Mouse (Mus musculus) olfactory bulb, adult 2 months (tissue): Measurements from ENCODE around the gene P2rx3. TPM values are rescaled to one million over a fixed set of nuclear protein-coding genes. Genes with fewer than 3 reads are reported as not detected.

Source experiments
- H3K27ac ChIP-seq: fragments of 200-500 bp; 2 replicates; pipeline ENCODE4 v1.5.1; 2012; ENCODE audit warnings: low read depth, low read length; ENCODE audit not compliant: insufficient read depth
- H3K4me1 ChIP-seq: fragments of 200-500 bp; 2 replicates; pipeline ENCODE4 v1.6.1; 2012; ENCODE audit warnings: low read length; ENCODE audit not compliant: control insufficient read depth, insufficient read depth
- H3K4me3 ChIP-seq: fragments of 200-500 bp; 2 replicates; pipeline ENCODE4 v1.5.1; 2012; ENCODE audit warnings: mild to moderate bottlenecking, low read depth, low read length, moderate library complexity; ENCODE audit not compliant: insufficient read depth
- CTCF ChIP-seq: fragments of 200-500 bp; IDR thresholded peaks from 2 replicates; pipeline ENCODE4 v1.5.1; 2012; ENCODE audit warnings: low read depth, mild to moderate bottlenecking, low read length, moderate library complexity; ENCODE audit not compliant: insufficient read depth
- POLR2A ChIP-seq: fragments of 200-500 bp; IDR thresholded peaks from 2 replicates; pipeline ENCODE4 v1.6.1; 2012; ENCODE audit warnings: mild to moderate bottlenecking, low read depth, low read length, moderate library complexity; ENCODE audit not compliant: insufficient read depth
- WGBS: fragments of 180-500 bp; shearing (Covaris S2); methylation state at CpG from one replicate; pipeline ENCODE4 v1.1.7; 2018; 5-methylcytosine and 5-hydroxymethylcytosine counted together
- polyA plus RNA-seq: library from polyadenylated mRNA; stranded (reverse); fragments of >200 nt; gene quantifications from 2 replicates; pipeline ENCODE4 v1.2.4, GENCODE M21; 2012; ENCODE audit warnings: low replicate concordance; ENCODE audit not compliant: missing spikeins, insufficient read depth, insufficient read length

P2rx3 gene
- polyA plus RNA-seq = not detected in 2 replicates

DNA sequence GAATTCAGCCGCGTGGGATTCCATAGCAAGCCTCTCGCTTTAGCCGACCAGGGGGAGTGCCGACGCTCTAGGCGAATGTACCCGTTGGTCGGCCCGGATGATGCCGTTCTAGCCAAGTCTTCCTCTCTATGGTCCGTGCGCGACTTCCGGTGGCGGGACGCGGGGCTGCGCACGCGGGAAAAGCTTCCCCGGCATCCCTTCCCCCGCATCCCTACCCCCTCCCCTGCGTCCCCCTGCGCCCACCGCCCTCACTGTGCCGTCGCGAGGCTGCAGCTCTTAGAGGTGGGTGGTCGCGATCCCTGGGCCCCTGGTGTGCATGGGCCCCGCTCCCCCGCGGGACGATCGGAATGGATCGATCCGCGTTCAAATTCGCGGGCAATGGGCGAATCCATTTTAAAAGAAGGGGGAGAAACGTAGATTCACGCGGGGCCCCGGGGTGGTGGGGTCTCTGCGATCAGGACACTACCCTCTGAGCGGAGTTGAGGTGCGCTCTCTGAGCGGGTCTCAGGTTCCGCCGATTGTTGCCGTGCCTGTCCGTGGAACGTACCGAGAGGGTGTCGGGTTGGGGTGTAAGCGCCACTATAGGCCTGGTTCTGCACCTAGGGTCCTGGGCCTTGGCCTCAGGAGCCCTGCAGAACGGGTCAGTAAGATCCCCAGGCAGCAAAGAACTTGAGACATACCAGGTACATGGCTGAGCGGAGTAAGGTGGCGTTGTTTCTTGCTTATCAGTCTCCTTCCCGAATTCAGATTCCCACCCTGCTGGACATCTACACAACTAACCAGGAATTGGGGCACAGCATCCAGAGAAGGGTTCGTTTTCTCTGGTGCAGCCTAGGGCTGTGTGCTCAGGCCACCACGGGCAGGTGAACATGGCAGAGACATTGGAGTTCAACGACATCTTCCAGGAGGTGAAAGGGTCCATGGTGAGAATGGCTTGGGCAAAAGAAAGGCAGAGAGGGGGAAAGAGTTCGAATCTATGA is at the start of gene P2rx3, which contains the start of gene Ssrp1:
TSS of gene P2rx3 (minus strand) at position 416 of the 980 bp plus-strand sequence.
TSS of gene Ssrp1 (plus strand) at position 188 of the 980 bp plus-strand sequence.
- under 1% methylated on average over 66 of the region's 66 CpGs for WGBS
- TF ChIP-seq CTCF (no peak), POLR2A (peak; percentile 50)
- peak within 1 kb of the TSS; percentile 45 for H3K27ac ChIP-seq
- H3K4me3 ChIP-seq = peak within 1 kb of the TSS; percentile 85
- H3K4me1 ChIP-seq = peaks cover 3% of the 10 kb centered on the region

DNA sequence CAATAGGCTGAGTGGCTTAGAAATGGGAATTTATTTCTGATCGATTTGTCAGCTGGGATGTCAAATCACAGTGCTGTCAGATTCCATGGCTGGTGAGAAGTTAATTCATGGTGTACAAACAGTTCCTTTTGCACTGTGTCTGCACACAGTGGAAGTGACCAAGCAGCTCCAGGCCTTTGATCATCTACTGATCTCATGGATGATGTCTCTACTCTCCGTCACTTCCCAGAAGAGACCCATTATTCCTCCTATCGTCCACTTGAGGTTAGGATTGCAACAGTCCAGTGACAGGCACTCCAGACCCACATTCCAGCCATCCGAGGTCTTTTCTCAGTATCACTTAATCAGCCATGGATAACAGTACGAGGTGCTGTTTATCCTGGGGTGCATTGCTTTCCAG is 36.5 kb upstream of the P2rx3 start:
- H3K27ac ChIP-seq = no peak overlapping the region
- TF ChIP-seq CTCF (no peak), POLR2A (no peak)
- no peak overlapping the region for H3K4me3 ChIP-seq
- 91% methylated on average over 5 of the region's 5 CpGs for WGBS
- no peaks in the 10 kb centered on the region for H3K4me1 ChIP-seq

DNA sequence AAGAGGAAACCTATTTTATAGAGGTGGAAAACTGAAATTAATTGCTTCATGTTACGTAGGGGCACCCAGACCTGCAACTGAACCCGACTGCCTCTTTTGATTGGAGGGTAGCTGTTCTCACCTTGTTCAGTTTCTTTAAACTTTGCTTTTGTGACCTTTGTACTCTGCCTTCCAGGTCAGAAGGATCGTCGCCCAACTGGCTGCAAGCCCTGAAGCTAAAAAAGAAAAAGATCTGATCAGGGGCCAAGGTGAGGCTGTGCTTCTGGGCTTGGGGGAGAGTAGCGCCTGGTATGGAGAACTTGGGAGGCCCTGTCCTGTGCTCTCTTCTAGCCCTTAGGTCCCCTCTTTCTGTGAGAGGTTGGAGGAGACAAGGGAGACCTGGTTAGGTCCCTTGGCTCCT is 34.7 kb upstream of the P2rx3 start:
- Histone ChIP-seq H3K4me1 (peaks cover 4% of the 10 kb centered on the region; the same call in 1 of the 2 replicates), H3K4me3 (no peak overlapping the region), H3K27ac (no peak overlapping the region)
- TF ChIP-seq CTCF = no peak
- TF ChIP-seq POLR2A = no peak
- WGBS = 93% methylated on average over 5 of the region's 5 CpGs

DNA sequence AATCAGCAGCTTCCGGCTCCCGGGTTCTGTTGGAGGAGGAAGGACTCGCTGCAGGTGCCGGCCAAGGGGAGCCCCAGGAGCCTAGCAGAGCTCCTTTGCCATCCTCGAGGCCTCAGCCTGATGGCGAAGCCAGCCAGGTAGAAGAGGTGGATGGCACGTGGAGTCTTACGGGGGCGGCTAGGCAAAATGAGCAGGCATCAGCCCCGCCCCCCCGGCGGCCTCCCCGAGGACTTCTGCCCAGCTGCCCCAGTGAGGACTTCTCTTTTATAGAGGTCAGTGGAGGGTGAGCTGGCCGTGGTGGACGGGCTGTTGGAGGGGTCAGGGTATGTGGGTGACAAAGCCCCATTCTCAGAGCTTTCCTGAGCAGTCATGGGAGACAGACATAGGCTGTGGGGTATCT is 32.8 kb upstream of the P2rx3 start:
- Histone ChIP-seq H3K4me3 (no peak overlapping the region), H3K27ac (no peak overlapping the region), H3K4me1 (peaks cover 9% of the 10 kb centered on the region)
- WGBS = 78% methylated on average over 15 of the region's 15 CpGs
- TF ChIP-seq POLR2A = no peak
- TF ChIP-seq CTCF = no peak

DNA sequence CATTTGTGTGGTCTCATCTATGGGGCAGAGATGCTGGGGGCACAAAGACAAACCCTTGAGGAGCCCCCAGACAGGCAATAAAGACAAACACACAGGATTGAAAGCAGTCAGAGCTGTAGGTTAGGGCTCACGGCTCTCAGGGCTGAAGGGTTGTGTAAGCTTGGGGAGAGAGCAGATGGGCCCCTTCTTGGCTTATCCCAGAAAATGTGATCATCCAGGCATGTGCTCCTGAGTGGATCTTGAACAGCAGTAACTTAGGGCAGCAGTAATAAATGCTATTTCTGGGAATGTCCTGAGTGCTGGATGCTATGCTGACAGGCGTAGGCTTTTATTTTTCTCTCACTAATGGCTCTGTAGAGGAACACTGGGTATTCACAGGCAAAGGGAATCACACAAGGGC is 31.4 kb upstream of the P2rx3 start:
- Histone ChIP-seq H3K27ac (no peak overlapping the region), H3K4me1 (peaks cover 10% of the 10 kb centered on the region), H3K4me3 (no peak overlapping the region)
- TF ChIP-seq CTCF (no peak), POLR2A (no peak)
- WGBS = 77% methylated on average over 2 of the region's 2 CpGs

DNA sequence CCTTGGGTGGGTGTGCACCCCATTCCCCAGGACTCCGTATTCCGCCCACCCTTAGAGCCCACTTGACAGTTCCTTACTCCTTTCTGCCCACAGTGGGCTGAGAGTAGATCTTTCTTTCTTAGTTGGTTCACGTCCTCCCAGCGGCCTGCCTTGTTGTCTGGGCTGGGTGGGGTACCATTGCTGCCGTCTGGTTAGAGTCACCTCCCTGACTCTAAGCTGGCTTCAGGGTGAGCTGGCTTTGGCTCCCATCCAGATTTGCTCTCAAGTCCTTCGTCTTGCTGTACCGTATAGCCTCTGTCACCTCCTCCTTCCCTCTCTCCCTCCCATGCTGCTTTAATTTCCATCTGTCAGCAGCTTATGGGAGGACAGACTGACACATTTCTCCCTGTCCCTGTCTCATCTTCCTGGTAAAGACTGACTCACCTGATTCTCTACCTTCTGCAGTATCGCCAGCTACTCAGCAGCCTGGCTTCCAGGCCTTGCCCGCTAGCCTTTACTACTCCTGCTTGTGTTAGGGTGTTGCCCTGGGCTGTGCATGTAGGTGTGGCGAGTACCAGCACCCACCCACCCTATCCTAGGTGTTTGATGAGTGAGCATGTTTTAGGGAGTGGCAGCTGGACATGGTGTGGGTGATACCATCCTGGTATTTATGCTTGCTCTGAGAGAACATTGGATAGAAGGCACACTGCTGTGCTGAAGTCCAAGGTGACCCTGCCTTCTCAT is 30.8 kb upstream of the P2rx3 start:
- TF ChIP-seq CTCF (no peak), POLR2A (no peak)
- no peak overlapping the region for H3K27ac ChIP-seq
- no peak overlapping the region for H3K4me3 ChIP-seq
- WGBS = 70% methylated on average over 10 of the region's 10 CpGs
- peaks cover 10% of the 10 kb centered on the region for H3K4me1 ChIP-seq

DNA sequence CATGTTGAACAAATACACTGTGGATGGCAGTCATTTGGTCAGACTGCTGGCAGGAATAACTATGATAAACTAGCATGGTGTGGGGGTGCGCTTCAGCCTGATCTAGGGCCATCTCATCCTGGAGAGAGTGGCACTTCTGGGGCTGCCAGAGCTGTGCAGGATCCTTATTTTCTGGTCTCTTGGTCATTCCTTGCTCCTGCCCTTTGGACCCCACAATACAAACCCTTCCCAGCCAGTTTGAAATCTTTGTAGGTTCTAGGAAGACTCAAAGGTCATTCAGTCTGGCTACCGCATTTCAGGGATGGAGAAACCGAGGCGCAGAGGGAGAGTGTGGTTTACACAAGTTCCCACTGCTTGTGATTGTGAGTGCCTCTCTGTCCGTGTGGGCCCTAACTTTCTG is 29.7 kb upstream of the P2rx3 start:
- 92% methylated on average over 5 of the region's 5 CpGs for WGBS
- Histone ChIP-seq H3K4me3 (no peak overlapping the region), H3K27ac (no peak overlapping the region), H3K4me1 (peaks cover 10% of the 10 kb centered on the region)
- no peak for TF ChIP-seq CTCF

DNA sequence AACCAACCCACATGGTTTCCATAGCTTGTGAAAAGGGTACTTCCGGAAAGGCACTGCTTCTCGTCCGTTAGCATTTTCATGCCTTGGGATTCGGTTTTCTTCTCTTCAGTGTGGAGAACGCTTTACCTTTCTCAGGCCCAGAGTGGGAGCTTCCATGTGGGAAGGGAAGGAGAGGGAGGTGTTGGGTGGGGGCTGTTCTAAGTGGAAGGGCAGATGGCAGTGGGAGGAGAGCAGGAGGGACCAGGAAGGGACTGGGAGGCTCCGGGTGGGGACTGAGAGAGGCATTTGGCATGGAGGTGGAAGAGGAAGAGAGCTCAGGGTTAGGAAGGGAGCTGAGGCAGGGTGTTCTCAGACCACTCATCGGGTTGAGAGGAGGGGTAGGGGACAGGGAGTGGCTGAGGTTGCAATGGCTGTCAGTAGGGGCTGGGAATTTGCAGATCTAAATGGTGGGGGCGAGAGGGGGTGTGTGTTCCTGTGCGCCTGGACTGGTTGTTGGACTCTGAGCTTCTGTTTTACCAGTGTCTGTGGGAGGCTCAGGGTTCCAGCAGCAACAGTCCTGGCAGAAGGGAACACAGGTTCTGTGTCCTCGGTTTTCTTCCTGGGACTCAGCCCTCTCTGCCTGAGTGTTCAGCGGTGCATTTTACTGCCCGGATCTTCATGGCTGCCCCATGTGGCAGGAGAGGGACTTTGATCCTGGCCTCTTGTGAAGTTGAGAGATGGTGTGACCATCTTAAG is 28.0 kb upstream of the P2rx3 start:
- 84% methylated on average over 12 of the region's 12 CpGs for WGBS
- no peak for TF ChIP-seq POLR2A
- no peak for TF ChIP-seq CTCF
- H3K4me3 ChIP-seq = no peak overlapping the region
- no peak overlapping the region for H3K27ac ChIP-seq
- H3K4me1 ChIP-seq = peaks cover 20% of the 10 kb centered on the region
